Mouse (Mus musculus) testis, adult 2 months (tissue): Measurements from ENCODE around the gene Btnl10.

Experiments
- CTCF ChIP-seq: fragments of 200-500 bp; IDR thresholded peaks from 2 replicates; pipeline ENCODE4 v1.5.1; 2012; ENCODE audit warnings: low read depth, mild to moderate bottlenecking, inconsistent platforms, low read length, moderate library complexity; ENCODE audit not compliant: control insufficient read depth, insufficient read depth, insufficient replicate concordance
- POLR2A ChIP-seq: fragments of 200-500 bp; IDR thresholded peaks from 2 replicates; pipeline ENCODE4 v1.6.1; 2012; ENCODE audit warnings: low read depth, mild to moderate bottlenecking, inconsistent platforms, low read length, moderate library complexity; ENCODE audit not compliant: control insufficient read depth

- no peak for TF ChIP-seq CTCF
- TF ChIP-seq POLR2A: no peak
Observed at GRCm38 (mm10) chr11:58937909-58938308, 20.2 kb downstream of the Btnl10 start.
